Mouse (Mus musculus): ENCODE data around the gene Pold1. TPM values are rescaled to one million over a fixed set of nuclear protein-coding genes. Genes with fewer than 3 reads are reported as not detected.

Gene Pold1
- polyA plus RNA-seq, 1 experiment from 2014 or later: 38.7 TPM

DNA sequence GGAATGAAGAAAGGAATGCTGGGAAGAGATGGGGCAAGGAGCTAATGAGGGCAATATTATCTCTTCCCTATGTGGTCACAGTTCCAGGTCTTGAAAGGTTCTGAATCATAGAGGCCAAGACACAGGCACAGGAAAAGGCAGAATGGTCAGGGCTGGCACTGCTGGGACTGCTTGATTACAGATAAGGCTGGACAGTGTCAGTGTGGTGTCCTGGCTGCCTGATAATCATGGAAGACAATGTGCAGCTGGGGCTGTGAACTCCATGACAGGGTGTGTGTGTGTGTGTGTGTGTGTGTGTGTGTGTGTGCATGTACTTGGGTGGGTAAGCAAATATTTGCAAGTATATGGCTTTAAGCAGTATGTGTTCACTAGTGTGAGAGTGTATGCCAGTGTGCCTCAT, 41.2 kb downstream of the Pold1 start:
- Histone ChIP-seq H3K9me3 (0 out of 2 replicates have a peak, but pooled peaks cover 1% of the 10 kb centered on the region), H3K4me3 (replicated peaks) (no peak overlapping the region), H3K4me2 (replicated peaks) (no peak overlapping the region), H3K36me3 (no peaks in the 10 kb centered on the region), H3K27me3 (peaks cover 16% of the 10 kb centered on the region; the same call in 1 of the 2 replicates), H3K4me1 (replicated peaks) (no peaks in the 10 kb centered on the region), H3K9ac (replicated peaks) (no peak overlapping the region), H3K27ac (no peak overlapping the region)
- ATAC-seq: no peak

DNA sequence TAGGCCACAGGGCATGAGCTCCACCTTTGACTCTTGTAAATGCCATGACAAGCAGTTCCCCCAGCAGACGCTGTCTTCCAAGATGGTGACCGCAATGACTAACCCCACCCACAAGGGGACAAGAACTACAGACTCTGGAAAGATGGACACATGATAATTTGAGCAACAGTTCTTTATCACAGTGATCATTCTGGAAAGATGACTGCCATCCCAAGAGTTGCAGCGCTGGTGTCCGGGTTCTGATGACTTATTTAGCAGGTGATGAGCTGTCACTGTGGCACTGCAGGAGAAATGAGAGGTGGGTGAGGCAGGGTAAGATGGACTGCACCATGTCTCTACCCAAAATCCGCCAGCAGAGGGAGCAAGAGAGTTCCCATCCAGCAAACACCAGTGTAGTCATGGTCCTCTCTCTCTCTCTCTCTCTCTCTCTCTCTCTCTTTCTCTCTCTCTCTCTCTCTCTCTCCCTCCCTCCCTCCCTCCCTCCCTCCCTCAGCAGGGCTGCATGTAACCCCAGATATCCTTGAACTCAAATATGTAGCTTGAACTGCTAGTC, 47.0 kb downstream of the Pold1 start:
- Histone ChIP-seq H3K4me3 (replicated peaks) (no peak overlapping the region), H3K9ac (replicated peaks) (no peak overlapping the region), H3K4me1 (replicated peaks) (peaks cover 9% of the 10 kb centered on the region), H3K4me2 (replicated peaks) (no peak overlapping the region), H3K9me3 (no peaks in the 10 kb centered on the region), H3K27me3 (no peaks in the 10 kb centered on the region), H3K36me3 (no peaks in the 10 kb centered on the region), H3K27ac (no peak overlapping the region)
- peak; percentile 68 for ATAC-seq
- 39% methylated on average over 5 of the region's 5 CpGs for WGBS

DNA sequence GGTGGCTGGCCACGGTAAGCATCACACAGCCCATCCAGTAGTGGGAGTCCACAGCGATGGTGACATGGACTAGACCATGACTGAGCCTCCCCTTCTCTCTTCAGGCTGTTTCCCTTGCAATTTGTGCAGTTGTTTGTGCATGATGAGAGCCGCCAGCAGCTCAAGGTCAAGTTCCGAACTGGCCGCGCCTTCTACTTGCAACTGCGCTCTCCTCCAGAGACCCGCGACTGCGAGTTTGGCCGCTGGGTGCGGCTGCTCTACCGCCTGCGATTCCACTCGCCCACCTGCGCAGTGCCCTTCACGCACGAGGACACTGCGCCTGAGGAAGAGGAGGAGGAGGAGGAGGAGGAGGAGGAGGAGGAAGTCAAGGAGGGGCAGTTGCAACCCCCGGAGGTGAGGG, 48.6 kb downstream of the Pold1 start:
- H3K27ac ChIP-seq: no peak overlapping the region
- no peak for ATAC-seq
- no peaks in the 10 kb centered on the region for H3K27me3 ChIP-seq
- no peak overlapping the region for H3K4me3 ChIP-seq (replicated peaks)
- H3K9ac ChIP-seq (replicated peaks): no peak overlapping the region
- H3K36me3 ChIP-seq: no peaks in the 10 kb centered on the region
- peaks cover 16% of the 10 kb centered on the region for H3K4me1 ChIP-seq (replicated peaks)
- no peak overlapping the region for H3K4me2 ChIP-seq (replicated peaks)
- no peaks in the 10 kb centered on the region for H3K9me3 ChIP-seq
- 59% methylated on average over 20 of the region's 20 CpGs for WGBS

DNA sequence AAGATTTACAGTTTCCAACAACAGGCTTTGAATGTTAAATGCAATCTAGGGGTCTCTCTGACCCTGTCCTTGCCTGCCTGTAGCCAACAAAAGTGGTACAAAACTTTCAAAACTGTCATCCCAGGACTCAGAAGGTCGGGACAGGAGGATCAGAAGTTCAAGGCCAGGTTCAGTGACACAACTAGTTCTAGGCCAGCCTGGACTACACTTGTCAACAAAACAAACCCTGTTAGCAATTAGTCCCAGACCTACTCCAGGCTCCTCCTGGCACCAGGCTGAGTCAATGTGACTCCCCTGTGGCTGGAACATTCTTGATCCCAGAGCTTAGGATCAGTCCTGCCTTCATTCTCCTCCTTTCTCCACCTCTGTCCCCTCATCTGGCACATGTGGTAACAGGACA, 49.7 kb downstream of the Pold1 start:
- H3K4me3 ChIP-seq (replicated peaks): no peak overlapping the region
- peaks cover 26% of the 10 kb centered on the region for H3K4me1 ChIP-seq (replicated peaks)
- ATAC-seq: no peak
- no peak overlapping the region for H3K4me2 ChIP-seq (replicated peaks)
- peaks cover 9% of the 10 kb centered on the region; the same call in 1 of the 2 replicates for H3K36me3 ChIP-seq
- WGBS: 70% methylated on average over 1 of the region's 1 CpGs
- no peak overlapping the region for H3K9ac ChIP-seq (replicated peaks)
- H3K27ac ChIP-seq: no peak overlapping the region
- no peaks in the 10 kb centered on the region for H3K27me3 ChIP-seq
- no peaks in the 10 kb centered on the region for H3K9me3 ChIP-seq

DNA sequence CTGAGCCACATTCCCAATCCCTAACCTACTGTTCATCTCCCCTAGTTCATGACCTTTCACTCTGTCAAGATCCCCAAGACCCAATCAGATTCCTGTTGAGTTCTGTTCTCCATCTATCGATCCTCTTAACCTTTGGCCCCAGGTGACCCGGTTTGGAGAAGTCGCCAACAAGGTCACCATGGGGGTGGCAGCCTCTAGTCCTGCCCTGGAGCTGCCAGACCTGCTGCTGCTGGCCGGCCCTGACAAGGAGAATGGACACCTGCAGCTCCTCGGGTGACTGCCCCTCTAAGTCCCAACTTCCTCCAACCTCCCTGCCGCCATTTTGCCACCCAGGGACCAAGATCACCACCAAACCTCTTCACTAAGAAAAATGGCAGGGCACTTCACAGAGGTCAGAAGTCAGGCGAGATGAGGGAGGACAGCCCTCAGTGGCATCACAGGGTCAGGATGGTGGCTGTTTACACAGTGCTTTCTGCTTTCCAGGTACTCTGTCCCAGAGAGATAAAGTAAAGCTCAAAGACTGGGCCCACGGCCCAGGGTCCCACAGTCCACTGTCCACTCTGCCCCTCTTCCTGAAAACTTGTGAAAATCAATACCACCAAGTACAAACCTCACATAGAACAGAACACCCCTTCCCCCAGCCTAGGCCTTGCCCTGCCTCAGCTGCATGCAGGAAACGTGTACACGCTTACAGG, 51.1 kb downstream of the Pold1 start:
- WGBS: 87% methylated on average over 10 of the region's 10 CpGs
- no peak for ATAC-seq
- peaks cover 21% of the 10 kb centered on the region for H3K36me3 ChIP-seq
- H3K9ac ChIP-seq (replicated peaks): peak overlapping the region; percentile 91
- H3K4me3 ChIP-seq (replicated peaks): peak overlapping the region; percentile 75
- H3K9me3 ChIP-seq: no peaks in the 10 kb centered on the region
- H3K4me1 ChIP-seq (replicated peaks): peaks cover 36% of the 10 kb centered on the region
- H3K27me3 ChIP-seq: no peaks in the 10 kb centered on the region
- H3K4me2 ChIP-seq (replicated peaks): peak overlapping the region; percentile 84
- H3K27ac ChIP-seq: peak overlapping the region; percentile 98

DNA sequence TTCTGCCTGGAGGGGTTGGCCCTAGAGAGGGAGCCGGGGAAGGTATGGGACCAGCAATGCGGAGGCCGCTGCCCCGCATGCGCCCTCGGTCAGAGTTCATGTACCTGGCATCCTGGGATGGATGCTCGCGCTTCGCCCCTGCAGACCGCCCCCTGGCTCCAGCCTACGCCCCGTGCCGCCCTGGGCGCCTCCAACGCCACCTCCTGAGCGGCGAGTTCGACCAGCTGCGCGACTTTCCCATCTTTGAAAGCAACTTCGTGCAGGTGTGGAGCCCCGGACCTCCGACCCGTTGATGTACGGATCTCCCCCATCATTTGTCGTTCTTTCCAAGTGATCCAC, 51.9 kb downstream of the Pold1 start:
- Histone ChIP-seq H3K4me3 (replicated peaks) (peak overlapping the region; percentile 75), H3K27ac (peak overlapping the region; percentile 98), H3K9ac (replicated peaks) (peak overlapping the region; percentile 91), H3K27me3 (no peaks in the 10 kb centered on the region), H3K9me3 (no peaks in the 10 kb centered on the region), H3K36me3 (peaks cover 28% of the 10 kb centered on the region), H3K4me1 (replicated peaks) (peaks cover 36% of the 10 kb centered on the region), H3K4me2 (replicated peaks) (peak overlapping the region; percentile 84)
- WGBS: under 1% methylated on average over 26 of the region's 26 CpGs
- ATAC-seq: no peak

DNA sequence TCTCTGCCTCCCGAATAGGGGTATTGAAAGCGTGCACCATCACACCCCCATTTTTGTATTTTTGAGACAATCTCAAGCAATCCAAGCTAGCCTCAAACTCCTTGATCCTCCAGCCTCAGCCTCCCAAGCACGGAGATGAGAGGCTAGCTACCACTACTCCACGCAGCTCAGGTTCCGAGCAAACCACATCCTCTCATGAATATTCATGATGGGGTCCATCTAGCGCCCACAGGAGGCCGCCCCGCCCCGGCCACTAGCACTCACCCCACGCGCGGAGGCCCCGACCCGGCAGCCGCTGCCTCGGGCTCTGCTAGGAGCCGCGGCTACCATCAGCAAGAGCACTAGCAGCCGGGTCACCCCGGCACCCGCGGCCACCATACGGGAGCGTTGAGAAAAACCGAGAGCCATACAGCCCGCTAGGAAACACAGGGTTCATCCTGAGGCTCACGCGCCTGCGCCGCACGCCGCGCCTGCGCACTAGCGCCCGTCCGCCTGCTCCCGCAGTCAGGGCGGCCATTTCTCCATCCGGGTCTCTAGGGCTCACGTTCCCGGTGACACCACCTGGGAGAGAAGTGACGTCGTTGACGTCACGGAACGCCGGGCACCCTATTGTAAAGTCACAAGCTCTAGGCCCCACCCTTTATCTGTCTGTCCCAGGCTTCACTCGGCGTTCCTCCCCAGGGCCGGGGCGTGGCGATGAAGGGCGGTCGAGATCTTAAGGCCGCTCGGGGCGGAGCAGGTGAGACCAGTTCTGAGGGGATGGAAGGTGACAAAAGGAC, 52.5 kb downstream of the Pold1 start, which contains the start of the genes Emc10 and Fam71e1:
Gene Emc10 (minus strand): TSS at position 538 of the 779 bp plus-strand sequence.
Gene Fam71e1 (plus strand): TSS at position 590 of the 779 bp plus-strand sequence.
- H3K9me3 ChIP-seq: no peaks in the 10 kb centered on the region
- peak within 1 kb of the TSS; percentile 75 for H3K4me3 ChIP-seq (replicated peaks)
- peak within 1 kb of the TSS; percentile 94 for H3K9ac ChIP-seq (replicated peaks)
- ATAC-seq: peak; percentile 95
- H3K36me3 ChIP-seq: peaks cover 34% of the 10 kb centered on the region
- H3K27ac ChIP-seq: peak within 1 kb of the TSS; percentile 98
- WGBS: under 1% methylated on average over 58 of the region's 58 CpGs
- peaks cover 36% of the 10 kb centered on the region for H3K4me1 ChIP-seq (replicated peaks)
- no peaks in the 10 kb centered on the region for H3K27me3 ChIP-seq
- peak within 1 kb of the TSS; percentile 84 for H3K4me2 ChIP-seq (replicated peaks)

DNA sequence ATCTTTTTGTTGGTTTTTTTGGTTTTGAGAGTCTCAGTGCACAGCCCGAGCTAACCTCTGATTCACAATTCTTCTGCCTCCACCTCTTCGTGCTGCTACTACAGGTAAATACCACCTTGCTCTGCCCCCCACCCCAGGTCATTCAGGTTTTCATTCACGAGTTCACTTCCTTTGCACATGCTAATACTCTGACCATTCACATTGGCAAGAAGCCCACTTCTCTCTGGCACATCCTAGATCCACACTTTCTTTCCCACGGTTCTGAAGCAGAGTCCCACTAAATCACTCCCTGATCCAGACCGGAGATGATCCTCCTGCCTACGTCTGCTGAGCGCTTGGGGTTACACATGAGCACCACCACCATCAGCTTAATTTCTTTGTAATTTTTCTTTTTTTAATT, 53.6 kb downstream of the Pold1 start:
- H3K9ac ChIP-seq (replicated peaks): peak overlapping the region; percentile 94
- H3K4me3 ChIP-seq (replicated peaks): peak overlapping the region; percentile 75
- no peak for ATAC-seq
- H3K9me3 ChIP-seq: no peaks in the 10 kb centered on the region
- 90% methylated on average over 7 of the region's 7 CpGs for WGBS
- H3K36me3 ChIP-seq: peaks cover 45% of the 10 kb centered on the region
- peaks cover 36% of the 10 kb centered on the region for H3K4me1 ChIP-seq (replicated peaks)
- H3K27me3 ChIP-seq: no peaks in the 10 kb centered on the region
- H3K4me2 ChIP-seq (replicated peaks): peak overlapping the region; percentile 84
- no peak overlapping the region for H3K27ac ChIP-seq

DNA sequence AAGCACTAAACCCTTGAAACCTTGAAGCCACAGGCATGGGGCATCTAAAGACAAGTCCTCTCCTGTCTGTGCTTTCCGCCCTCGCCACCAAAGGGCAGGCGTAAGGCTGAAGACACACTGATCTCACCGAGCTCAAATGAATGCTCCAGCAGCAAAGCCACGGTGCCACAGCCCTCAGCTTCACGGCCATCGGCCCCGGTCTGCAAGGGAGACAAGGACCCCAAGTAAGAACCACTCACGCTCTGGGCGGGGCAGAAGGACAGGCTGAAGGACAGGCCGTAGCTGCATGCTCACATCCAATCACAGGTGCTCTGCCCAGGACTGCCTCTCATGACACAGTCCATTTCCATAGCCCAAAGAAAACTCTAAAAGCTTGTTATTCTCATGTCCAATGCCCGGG, 54.0 kb downstream of the Pold1 start:
- Histone ChIP-seq H3K4me2 (replicated peaks) (peak overlapping the region; percentile 84), H3K9me3 (no peaks in the 10 kb centered on the region), H3K27ac (no peak overlapping the region), H3K36me3 (peaks cover 49% of the 10 kb centered on the region), H3K4me3 (replicated peaks) (peak overlapping the region; percentile 75), H3K9ac (replicated peaks) (peak overlapping the region; percentile 94), H3K27me3 (no peaks in the 10 kb centered on the region), H3K4me1 (replicated peaks) (peaks cover 36% of the 10 kb centered on the region)
- no peak for ATAC-seq
- 94% methylated on average over 12 of the region's 12 CpGs for WGBS

DNA sequence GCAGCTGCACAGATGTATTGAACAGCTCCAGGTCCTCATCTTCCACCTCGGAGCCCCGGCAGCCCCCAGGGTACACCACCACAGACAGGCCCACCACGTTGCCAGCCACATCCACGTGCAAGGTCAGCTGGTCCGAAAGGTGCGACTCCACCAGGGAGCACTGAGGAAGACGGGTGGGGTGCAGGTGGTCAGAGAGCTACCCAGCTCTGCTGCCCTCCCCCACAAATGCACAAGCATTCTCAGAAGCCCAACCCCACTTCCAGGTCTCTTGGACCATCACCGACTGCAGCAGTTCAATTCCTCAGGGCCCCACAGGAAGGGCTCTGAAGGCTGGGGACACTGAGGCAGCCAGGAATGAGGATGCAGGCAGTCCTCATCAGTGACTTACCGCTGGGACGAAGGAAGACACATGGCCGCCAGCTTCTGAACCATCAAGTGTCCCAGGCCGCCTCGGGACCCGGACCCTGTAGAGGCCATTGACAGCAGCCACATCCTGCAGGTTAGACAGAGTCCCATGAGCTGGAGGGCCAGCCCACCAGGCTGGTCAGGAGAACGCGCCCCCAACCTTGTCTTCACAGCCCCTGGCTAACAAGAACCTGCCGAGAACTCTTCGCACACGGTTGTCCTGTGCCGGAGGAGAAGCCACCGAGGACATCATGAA, 56.4 kb downstream of the Pold1 start:
- WGBS: 96% methylated on average over 21 of the region's 21 CpGs

DNA sequence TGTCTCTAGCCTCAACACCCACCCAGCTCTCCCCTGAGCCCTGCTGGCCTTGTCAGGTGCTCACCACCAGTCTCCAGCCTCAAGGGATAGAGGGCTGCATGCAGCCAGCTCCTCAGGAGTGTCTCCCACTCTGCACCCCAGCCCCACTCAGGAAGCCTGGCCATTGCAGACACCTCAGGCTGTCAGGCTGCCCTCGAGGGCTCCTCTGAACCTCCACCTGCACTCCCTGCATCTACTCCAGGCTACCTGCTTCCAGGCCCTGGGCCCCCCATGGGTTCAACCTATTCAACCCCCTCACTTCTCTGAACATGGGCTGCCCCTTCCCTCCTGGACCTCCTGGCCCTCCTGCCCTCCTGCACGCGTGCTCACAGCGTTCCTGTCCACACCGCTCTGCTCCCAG, 57.3 kb downstream of the Pold1 start:
- no peak overlapping the region for H3K27ac ChIP-seq
- WGBS: 97% methylated on average over 5 of the region's 5 CpGs
- ATAC-seq: no peak
- H3K4me2 ChIP-seq (replicated peaks): no peak overlapping the region
- H3K9ac ChIP-seq (replicated peaks): no peak overlapping the region; the same call in 1 of the 2 replicates
- no peaks in the 10 kb centered on the region for H3K9me3 ChIP-seq
- H3K27me3 ChIP-seq: no peaks in the 10 kb centered on the region
- H3K4me3 ChIP-seq (replicated peaks): no peak overlapping the region
- peaks cover 30% of the 10 kb centered on the region for H3K4me1 ChIP-seq (replicated peaks)
- H3K36me3 ChIP-seq: peaks cover 61% of the 10 kb centered on the region

More for the DNA sequence above, 56.4 kb downstream of the Pold1 start:
- H3K4me3 ChIP-seq (replicated peaks): no peak overlapping the region
- H3K36me3 ChIP-seq: peaks cover 61% of the 10 kb centered on the region
- H3K4me1 ChIP-seq (replicated peaks): peaks cover 32% of the 10 kb centered on the region
- H3K9ac ChIP-seq (replicated peaks): no peak overlapping the region
- no peak for ATAC-seq
- no peaks in the 10 kb centered on the region for H3K27me3 ChIP-seq
- no peaks in the 10 kb centered on the region for H3K9me3 ChIP-seq
- no peak overlapping the region for H3K4me2 ChIP-seq (replicated peaks)
- H3K27ac ChIP-seq: no peak overlapping the region

DNA sequence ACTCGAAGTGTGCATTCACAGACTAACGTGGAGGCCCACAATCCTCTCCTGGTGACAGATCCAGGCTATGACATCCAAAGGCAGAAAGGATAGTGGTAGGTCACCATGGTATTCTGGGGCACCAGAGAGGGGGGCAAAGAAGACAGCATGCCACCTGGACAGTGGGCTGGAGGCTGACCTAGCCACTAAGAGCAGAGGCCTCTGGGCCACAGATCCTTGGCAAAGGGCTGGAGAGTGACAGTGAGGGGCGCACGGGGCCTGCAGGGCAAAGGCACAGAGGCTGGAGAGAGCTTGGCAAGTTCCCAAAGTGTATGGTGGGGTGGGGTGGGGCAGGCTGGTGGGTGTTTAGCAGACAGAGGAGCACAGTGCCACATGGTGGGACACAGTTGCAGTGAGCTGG, 58.4 kb downstream of the Pold1 start:
- Histone ChIP-seq H3K4me2 (replicated peaks) (no peak overlapping the region), H3K9ac (replicated peaks) (no peak overlapping the region), H3K27ac (no peak overlapping the region), H3K36me3 (peaks cover 61% of the 10 kb centered on the region), H3K4me3 (replicated peaks) (no peak overlapping the region), H3K9me3 (no peaks in the 10 kb centered on the region), H3K4me1 (replicated peaks) (peaks cover 25% of the 10 kb centered on the region), H3K27me3 (no peaks in the 10 kb centered on the region)
- ATAC-seq: no peak
- 98% methylated on average over 4 of the region's 4 CpGs for WGBS
